Mouse (Mus musculus): ENCODE data around the gene Lrp8. TPM values are rescaled to one million over a fixed set of nuclear protein-coding genes. Genes with fewer than 3 reads are reported as not detected.
A peak's percentile ranks its signal among the peaks of the same experiment; 100 is the strongest.

Gene Lrp8
- polyA plus RNA-seq, 1 experiment from 2014 or later, result 3.4 TPM

- H3K27ac ChIP-seq, result no peak overlapping the region
- no peak overlapping the region for H3K4me2 ChIP-seq (replicated peaks)
- H3K36me3 ChIP-seq, result no peaks in the 10 kb centered on the region
- no peaks in the 10 kb centered on the region for H3K27me3 ChIP-seq (replicated peaks)
- H3K4me3 ChIP-seq (replicated peaks), result no peak overlapping the region
- H3K9ac ChIP-seq, result no peak overlapping the region
- H3K9me3 ChIP-seq, result no peaks in the 10 kb centered on the region
- WGBS, result 84% methylated on average over 6 of the region's 6 CpGs
- peaks cover 1% of the 10 kb centered on the region; the same call in 1 of the 2 replicates for H3K4me1 ChIP-seq (replicated peaks)
- no peak for ATAC-seq
Observed at GRCm38 (mm10) chr4:107812336-107812735, 10.3 kb downstream of the Lrp8 start.

- Histone ChIP-seq H3K9me3 (no peaks in the 10 kb centered on the region), H3K27ac (no peak overlapping the region), H3K4me1 (replicated peaks) (peaks cover 8% of the 10 kb centered on the region; the same call in 1 of the 2 replicates), H3K36me3 (no peaks in the 10 kb centered on the region), H3K4me2 (replicated peaks) (no peak overlapping the region), H3K4me3 (replicated peaks) (no peak overlapping the region), H3K9ac (no peak overlapping the region), H3K27me3 (replicated peaks) (no peaks in the 10 kb centered on the region)
- 75% methylated on average over 4 of the region's 4 CpGs for WGBS
- no peak for ATAC-seq
Observed at GRCm38 (mm10) chr4:107816459-107816858, 14.4 kb downstream of the Lrp8 start.

DNA sequence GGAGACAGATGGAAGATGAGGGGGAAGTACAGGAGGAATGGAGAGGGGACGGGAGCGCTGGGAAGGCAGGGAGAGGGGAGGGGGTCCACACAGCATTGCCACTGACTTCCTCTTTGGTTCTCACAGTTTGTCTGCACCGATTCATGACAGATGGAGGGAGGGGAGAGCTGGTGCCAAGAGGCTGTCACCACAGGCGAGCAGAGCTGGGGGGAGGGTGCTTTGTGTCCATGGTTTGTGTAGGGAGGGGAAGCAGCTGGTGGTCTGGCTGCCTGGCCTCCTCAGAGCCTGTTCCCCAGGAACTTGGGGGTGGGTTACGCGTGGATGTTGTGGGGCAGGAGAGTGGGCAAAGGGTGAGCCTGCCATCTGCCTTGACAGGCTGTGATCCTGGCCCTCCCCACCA is 15.4 kb downstream of the Lrp8 start:
- no peak overlapping the region for H3K27ac ChIP-seq
- H3K36me3 ChIP-seq, result no peaks in the 10 kb centered on the region
- H3K4me3 ChIP-seq (replicated peaks), result no peak overlapping the region
- H3K9me3 ChIP-seq, result no peaks in the 10 kb centered on the region
- 41% methylated on average over 6 of the region's 6 CpGs for WGBS
- ATAC-seq, result no peak
- no peak overlapping the region for H3K9ac ChIP-seq
- no peaks in the 10 kb centered on the region for H3K27me3 ChIP-seq (replicated peaks)
- H3K4me1 ChIP-seq (replicated peaks), result peaks cover 8% of the 10 kb centered on the region; the same call in 1 of the 2 replicates
- H3K4me2 ChIP-seq (replicated peaks), result no peak overlapping the region

DNA sequence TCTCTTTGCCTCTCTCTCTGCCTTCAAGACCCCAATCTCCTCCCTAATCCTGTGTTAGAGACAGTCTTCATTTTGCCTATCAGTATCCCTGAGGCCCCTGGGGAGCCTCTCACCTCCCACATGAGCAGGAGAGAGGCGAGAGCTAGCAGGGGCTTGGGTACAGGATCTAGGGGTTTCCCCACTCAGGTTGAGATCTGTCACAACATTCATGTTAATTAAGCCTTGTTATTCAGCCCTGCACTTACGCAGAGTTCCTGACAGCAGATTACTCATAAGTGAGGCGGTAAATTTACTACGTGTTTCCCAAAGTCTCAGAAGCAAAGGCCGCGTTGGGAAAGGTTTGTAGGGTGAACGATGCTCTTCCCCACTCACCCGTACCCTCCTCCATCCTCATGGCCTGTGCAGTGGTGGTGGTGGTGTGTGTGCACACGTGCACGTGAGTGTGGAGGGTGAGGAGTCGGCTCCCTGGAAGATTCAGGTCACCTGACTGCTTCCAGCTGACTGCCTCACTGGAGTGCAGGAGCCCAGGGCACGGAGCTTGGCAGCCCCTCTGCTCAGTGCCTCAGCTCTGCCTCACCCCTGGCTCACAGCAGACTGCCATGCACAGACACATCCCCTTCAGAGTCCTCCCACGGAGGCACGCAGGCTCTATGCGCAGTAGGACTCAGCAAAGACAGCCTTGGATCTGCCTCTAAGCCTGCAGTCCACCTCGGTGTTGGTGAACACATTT is 18.1 kb downstream of the Lrp8 start:
- Histone ChIP-seq H3K27ac (no peak overlapping the region), H3K27me3 (replicated peaks) (no peaks in the 10 kb centered on the region), H3K9ac (no peak overlapping the region), H3K36me3 (no peaks in the 10 kb centered on the region), H3K4me1 (replicated peaks) (peaks cover 14% of the 10 kb centered on the region; the same call in 1 of the 2 replicates), H3K9me3 (no peaks in the 10 kb centered on the region), H3K4me3 (replicated peaks) (no peak overlapping the region), H3K4me2 (replicated peaks) (no peak overlapping the region)
- 73% methylated on average over 16 of the region's 16 CpGs for WGBS
- no peak; the same call in 1 of the 2 replicates for ATAC-seq

GRCm38 (mm10) chr4:107820856-107821619 is 19.0 kb downstream of the Lrp8 start:
- 80% methylated on average over 8 of the region's 8 CpGs for WGBS

GRCm38 (mm10) chr4:107822936-107823411 is 20.9 kb downstream of the Lrp8 start:
- Histone ChIP-seq H3K36me3 (no peaks in the 10 kb centered on the region), H3K27me3 (replicated peaks) (no peaks in the 10 kb centered on the region), H3K4me1 (replicated peaks) (0 out of 2 replicates have a peak, but pooled peaks cover 8% of the 10 kb centered on the region), H3K27ac (no peak overlapping the region), H3K9ac (no peak overlapping the region), H3K9me3 (no peaks in the 10 kb centered on the region), H3K4me3 (replicated peaks) (0 out of 2 replicates have a peak overlapping the region, but pooled peaks have one; percentile 6), H3K4me2 (replicated peaks) (peak overlapping the region; percentile 9; the same call in 1 of the 2 replicates)
- ATAC-seq, result no peak
- 51% methylated on average over 9 of the region's 9 CpGs for WGBS

More at GRCm38 (mm10) chr4:107820856-107821619, 19.0 kb downstream of the Lrp8 start:
- no peak overlapping the region for H3K4me2 ChIP-seq (replicated peaks)
- H3K27ac ChIP-seq, result no peak overlapping the region
- no peaks in the 10 kb centered on the region for H3K27me3 ChIP-seq (replicated peaks)
- no peak overlapping the region for H3K4me3 ChIP-seq (replicated peaks)
- H3K9me3 ChIP-seq, result no peaks in the 10 kb centered on the region
- no peak for ATAC-seq
- no peaks in the 10 kb centered on the region for H3K36me3 ChIP-seq
- H3K4me1 ChIP-seq (replicated peaks), result peaks cover 14% of the 10 kb centered on the region; the same call in 1 of the 2 replicates
- H3K9ac ChIP-seq, result no peak overlapping the region

DNA sequence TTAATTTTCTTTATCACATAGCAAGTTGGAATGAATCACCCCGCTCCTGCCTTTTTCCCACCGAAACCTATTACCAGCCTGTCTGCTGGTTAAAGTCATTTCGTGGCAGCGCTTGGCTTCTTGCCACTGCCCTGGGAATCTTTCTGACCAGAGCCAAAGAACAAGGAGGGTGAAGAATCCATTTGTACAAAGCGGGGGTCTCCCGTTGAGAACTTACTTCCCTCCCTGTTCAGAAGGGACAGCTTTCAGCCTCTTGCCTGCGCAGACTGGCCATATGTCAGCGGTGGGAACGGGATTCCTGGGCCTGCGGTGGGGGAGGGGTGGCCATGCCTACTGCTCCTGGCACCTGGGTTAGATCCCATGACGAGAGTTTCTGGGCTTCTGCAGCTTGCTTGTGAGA is 21.4 kb downstream of the Lrp8 start:
- Histone ChIP-seq H3K27ac (no peak overlapping the region), H3K27me3 (replicated peaks) (no peaks in the 10 kb centered on the region), H3K4me2 (replicated peaks) (no peak overlapping the region), H3K4me3 (replicated peaks) (no peak overlapping the region), H3K9me3 (no peaks in the 10 kb centered on the region), H3K9ac (no peak overlapping the region), H3K36me3 (no peaks in the 10 kb centered on the region), H3K4me1 (replicated peaks) (peaks cover 9% of the 10 kb centered on the region; the same call in 1 of the 2 replicates)
- 46% methylated on average over 11 of the region's 11 CpGs for WGBS
- no peak for ATAC-seq

- ATAC-seq, result peak; percentile 67; the same call in 1 of the 2 replicates
- H3K9ac ChIP-seq, result no peak overlapping the region
- 41% methylated on average over 10 of the region's 10 CpGs for WGBS
Observed at GRCm38 (mm10) chr4:107828727-107829218, 26.7 kb downstream of the Lrp8 start.

GRCm38 (mm10) chr4:107829675-107830074 is 27.6 kb downstream of the Lrp8 start:
- no peak for ATAC-seq
- no peaks in the 10 kb centered on the region for H3K9me3 ChIP-seq
- no peak overlapping the region for H3K9ac ChIP-seq
- no peak overlapping the region for H3K4me3 ChIP-seq (replicated peaks)
- H3K4me1 ChIP-seq (replicated peaks), result peaks cover 23% of the 10 kb centered on the region
- WGBS, result 43% methylated on average over 2 of the region's 2 CpGs
- no peaks in the 10 kb centered on the region for H3K27me3 ChIP-seq (replicated peaks)
- H3K27ac ChIP-seq, result no peak overlapping the region
- H3K36me3 ChIP-seq, result no peaks in the 10 kb centered on the region
- no peak overlapping the region for H3K4me2 ChIP-seq (replicated peaks)

More at GRCm38 (mm10) chr4:107828727-107829218, 26.7 kb downstream of the Lrp8 start:
- H3K27me3 ChIP-seq (replicated peaks), result no peaks in the 10 kb centered on the region
- H3K36me3 ChIP-seq, result no peaks in the 10 kb centered on the region
- no peaks in the 10 kb centered on the region for H3K9me3 ChIP-seq
- H3K4me1 ChIP-seq (replicated peaks), result peaks cover 17% of the 10 kb centered on the region
- no peak overlapping the region for H3K27ac ChIP-seq
- no peak overlapping the region for H3K4me2 ChIP-seq (replicated peaks)
- no peak overlapping the region for H3K4me3 ChIP-seq (replicated peaks)

GRCm38 (mm10) chr4:107830189-107830588 is 28.1 kb downstream of the Lrp8 start:
- H3K4me1 ChIP-seq (replicated peaks), result peaks cover 27% of the 10 kb centered on the region
- H3K36me3 ChIP-seq, result no peaks in the 10 kb centered on the region
- no peak overlapping the region for H3K4me3 ChIP-seq (replicated peaks)
- no peak for ATAC-seq
- no peaks in the 10 kb centered on the region for H3K9me3 ChIP-seq
- H3K27me3 ChIP-seq (replicated peaks), result no peaks in the 10 kb centered on the region
- no peak overlapping the region for H3K9ac ChIP-seq
- no peak overlapping the region for H3K27ac ChIP-seq
- WGBS, result 78% methylated on average over 10 of the region's 10 CpGs
- no peak overlapping the region for H3K4me2 ChIP-seq (replicated peaks)

GRCm38 (mm10) chr4:107830821-107831221 is 28.8 kb downstream of the Lrp8 start:
- Histone ChIP-seq H3K27me3 (replicated peaks) (no peaks in the 10 kb centered on the region), H3K9ac (no peak overlapping the region), H3K36me3 (no peaks in the 10 kb centered on the region), H3K9me3 (no peaks in the 10 kb centered on the region), H3K4me2 (replicated peaks) (no peak overlapping the region), H3K4me1 (replicated peaks) (peaks cover 32% of the 10 kb centered on the region), H3K4me3 (replicated peaks) (no peak overlapping the region), H3K27ac (no peak overlapping the region)
- 73% methylated on average over 7 of the region's 7 CpGs for WGBS
- ATAC-seq, result no peak

DNA sequence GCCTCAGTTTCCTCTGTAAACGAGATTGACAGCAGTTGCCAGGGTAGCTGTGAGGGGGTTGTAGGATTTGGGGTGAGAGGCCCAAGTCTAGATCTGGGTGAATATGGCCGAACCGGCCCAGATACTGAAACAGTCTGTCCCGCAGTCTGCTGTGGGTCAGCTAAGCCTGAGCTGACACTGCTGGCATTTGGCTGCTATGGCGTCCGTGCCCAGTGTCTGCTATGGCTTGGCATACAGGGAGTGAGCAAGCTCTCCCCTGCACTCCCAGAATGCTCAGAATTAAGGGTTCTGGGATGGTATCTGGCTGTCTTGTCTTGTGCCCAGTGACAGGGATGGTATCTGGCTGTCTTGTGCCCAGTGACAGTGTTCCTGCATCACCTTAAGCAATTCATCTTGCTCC is 29.6 kb downstream of the Lrp8 start:
- 89% methylated on average over 6 of the region's 6 CpGs for WGBS
- H3K4me2 ChIP-seq (replicated peaks), result no peak overlapping the region
- H3K27me3 ChIP-seq (replicated peaks), result no peaks in the 10 kb centered on the region
- no peak overlapping the region for H3K27ac ChIP-seq
- H3K4me3 ChIP-seq (replicated peaks), result no peak overlapping the region
- H3K4me1 ChIP-seq (replicated peaks), result peaks cover 36% of the 10 kb centered on the region
- H3K36me3 ChIP-seq, result no peaks in the 10 kb centered on the region
- no peaks in the 10 kb centered on the region for H3K9me3 ChIP-seq
- no peak for ATAC-seq
- H3K9ac ChIP-seq, result no peak overlapping the region
